Mouse (Mus musculus) heart, embryonic 15.5 days (tissue): Measurements from ENCODE around the gene Per1. TPM values are rescaled to one million over a fixed set of nuclear protein-coding genes. Genes with fewer than 3 reads are reported as not detected.

Experiments used
- ATAC-seq: fragments of 200-750 bp; cut with Nextera tagmentation; replicated peaks from 2 replicates; pipeline ENCODE4 v1.8.0; 2017; ENCODE audit warnings: low read depth, moderate TSS enrichment; ENCODE audit not compliant: insufficient number of reproducible peaks, insufficient read depth, low FRiP score
- H3K27ac ChIP-seq: fragments of 300-500 bp; sonication (generic); 2 replicates; pipeline ENCODE4 v1.5.1; 2015; ENCODE audit warnings: mild to moderate bottlenecking, inconsistent platforms
- H3K27me3 ChIP-seq: fragments of 300-500 bp; sonication (generic); 2 replicates; pipeline ENCODE4 v1.6.1; 2015; ENCODE audit warnings: inconsistent platforms
- H3K36me3 ChIP-seq: fragments of 300-500 bp; sonication (generic); 2 replicates; pipeline ENCODE4 v1.6.1; 2015; ENCODE audit warnings: mild to moderate bottlenecking, inconsistent platforms
- H3K4me1 ChIP-seq: fragments of 300-500 bp; sonication (generic); replicated peaks from 2 replicates; pipeline ENCODE4 v1.6.1; 2015; ENCODE audit warnings: inconsistent platforms
- H3K4me2 ChIP-seq: fragments of 300-500 bp; sonication (generic); 2 replicates; pipeline ENCODE4 v1.6.1; 2015; ENCODE audit warnings: inconsistent platforms, mild to moderate bottlenecking, moderate library complexity
- H3K4me3 ChIP-seq: fragments of 300-500 bp; sonication (generic); 2 replicates; pipeline ENCODE4 v1.5.1; 2015; ENCODE audit warnings: mild to moderate bottlenecking, inconsistent platforms
- H3K9ac ChIP-seq: fragments of 300-500 bp; sonication (generic); 2 replicates; pipeline ENCODE4 v1.6.1; 2015; ENCODE audit warnings: mild to moderate bottlenecking, inconsistent platforms
- H3K9me3 ChIP-seq: fragments of 300-500 bp; sonication (generic); replicated peaks from 2 replicates; pipeline ENCODE4 v1.6.1; 2016; ENCODE audit warnings: inconsistent platforms
- WGBS: fragments of 180-500 bp; shearing (Covaris S2); methylation state at CpG from one replicate; pipeline ENCODE4 v1.1.7; 2015; ENCODE audit warnings: mixed read lengths; 5-methylcytosine and 5-hydroxymethylcytosine counted together
- polyA plus RNA-seq: library from polyadenylated mRNA; unstranded; fragments of >200 nt; fragmentation: Nextera tagmentation; extraction: Ambion mirVana; gene quantifications from 2 replicates; pipeline ENCODE4 v1.2.1, GENCODE M21; 2015

The Per1 gene
- polyA plus RNA-seq, 1 experiment from 2014 or later = 16.1 TPM

GRCm38 (mm10) chr11:69125919-69126705, 31.1 kb downstream of the Per1 start:
- no peaks in the 10 kb centered on the region for H3K36me3 ChIP-seq
- 18% methylated on average over 20 of the region's 20 CpGs for WGBS
- no peak overlapping the region; the same call in 1 of the 2 replicates for H3K27ac ChIP-seq
- H3K4me3 ChIP-seq = peak overlapping the region; percentile 64
- H3K9me3 ChIP-seq = no peaks in the 10 kb centered on the region
- ATAC-seq = no peak
- peak overlapping the region; percentile 82 for H3K4me2 ChIP-seq
- no peaks in the 10 kb centered on the region; the same call in 1 of the 2 replicates for H3K27me3 ChIP-seq
- peaks cover 28% of the 10 kb centered on the region for H3K4me1 ChIP-seq
- peak overlapping the region; percentile 60 for H3K9ac ChIP-seq

- Histone ChIP-seq H3K36me3 (no peaks in the 10 kb centered on the region), H3K27ac (no peak overlapping the region), H3K4me1 (peaks cover 22% of the 10 kb centered on the region), H3K4me3 (peak overlapping the region; percentile 64; the same call in 1 of the 2 replicates), H3K27me3 (no peaks in the 10 kb centered on the region; the same call in 1 of the 2 replicates), H3K9ac (no peak overlapping the region), H3K9me3 (no peaks in the 10 kb centered on the region), H3K4me2 (peak overlapping the region; percentile 82)
- ATAC-seq = no peak
- WGBS = 73% methylated on average over 2 of the region's 2 CpGs
Observed at GRCm38 (mm10) chr11:69126706-69127095, 31.7 kb downstream of the Per1 start.

- Histone ChIP-seq H3K4me2 (no peak overlapping the region), H3K4me1 (peaks cover 20% of the 10 kb centered on the region), H3K4me3 (no peak overlapping the region), H3K27me3 (peaks cover 10% of the 10 kb centered on the region), H3K36me3 (no peaks in the 10 kb centered on the region), H3K9me3 (no peaks in the 10 kb centered on the region), H3K9ac (no peak overlapping the region), H3K27ac (no peak overlapping the region)
- ATAC-seq = no peak
- 55% methylated on average over 8 of the region's 8 CpGs for WGBS
Observed at GRCm38 (mm10) chr11:69128426-69129122, 33.6 kb downstream of the Per1 start.

GRCm38 (mm10) chr11:69133566-69133922, 38.5 kb downstream of the Per1 start:
- ATAC-seq = no peak

GRCm38 (mm10) chr11:69133923-69134621, 39.1 kb downstream of the Per1 start:
- peaks cover 13% of the 10 kb centered on the region for H3K4me1 ChIP-seq
- ATAC-seq = peak; percentile 73
- peaks cover 11% of the 10 kb centered on the region for H3K27me3 ChIP-seq
- H3K4me2 ChIP-seq = peak overlapping the region; percentile 87
- H3K27ac ChIP-seq = no peak overlapping the region
- H3K9me3 ChIP-seq = no peaks in the 10 kb centered on the region
- H3K9ac ChIP-seq = peak overlapping the region; percentile 51
- H3K36me3 ChIP-seq = no peaks in the 10 kb centered on the region
- 3% methylated on average over 34 of the region's 34 CpGs for WGBS
- peak overlapping the region; percentile 51 for H3K4me3 ChIP-seq

More at GRCm38 (mm10) chr11:69133566-69133922, 38.5 kb downstream of the Per1 start:
- H3K4me3 ChIP-seq = peak overlapping the region; percentile 51
- H3K4me1 ChIP-seq = peaks cover 13% of the 10 kb centered on the region
- H3K9me3 ChIP-seq = no peaks in the 10 kb centered on the region
- WGBS = 23% methylated on average over 5 of the region's 5 CpGs
- no peaks in the 10 kb centered on the region for H3K36me3 ChIP-seq
- peak overlapping the region; percentile 87 for H3K4me2 ChIP-seq
- H3K27ac ChIP-seq = no peak overlapping the region
- H3K27me3 ChIP-seq = peaks cover 11% of the 10 kb centered on the region
- H3K9ac ChIP-seq = peak overlapping the region; percentile 51; the same call in 1 of the 2 replicates

- Histone ChIP-seq H3K27me3 (peaks cover 11% of the 10 kb centered on the region), H3K9ac (no peak overlapping the region), H3K9me3 (no peaks in the 10 kb centered on the region), H3K4me3 (peak overlapping the region; percentile 51), H3K4me1 (peaks cover 13% of the 10 kb centered on the region), H3K27ac (no peak overlapping the region), H3K4me2 (peak overlapping the region; percentile 87), H3K36me3 (no peaks in the 10 kb centered on the region)
- 47% methylated on average over 8 of the region's 8 CpGs for WGBS
- ATAC-seq = peak; percentile 4; the same call in 1 of the 2 replicates
Observed at GRCm38 (mm10) chr11:69134622-69134968, 39.6 kb downstream of the Per1 start.

GRCm38 (mm10) chr11:69135361-69135760, 40.3 kb downstream of the Per1 start:
- Histone ChIP-seq H3K27me3 (peaks cover 11% of the 10 kb centered on the region), H3K4me3 (no peak overlapping the region), H3K4me1 (peaks cover 13% of the 10 kb centered on the region), H3K9ac (no peak overlapping the region), H3K9me3 (no peaks in the 10 kb centered on the region), H3K27ac (no peak overlapping the region), H3K4me2 (no peak overlapping the region), H3K36me3 (no peaks in the 10 kb centered on the region)
- WGBS = 84% methylated on average over 6 of the region's 6 CpGs
- ATAC-seq = no peak

- Histone ChIP-seq H3K4me2 (no peak overlapping the region), H3K4me1 (peaks cover 8% of the 10 kb centered on the region), H3K9ac (no peak overlapping the region), H3K36me3 (no peaks in the 10 kb centered on the region), H3K27ac (no peak overlapping the region), H3K27me3 (peaks cover 20% of the 10 kb centered on the region), H3K9me3 (no peaks in the 10 kb centered on the region), H3K4me3 (no peak overlapping the region)
- 52% methylated on average over 7 of the region's 7 CpGs for WGBS
- ATAC-seq = no peak
Observed at GRCm38 (mm10) chr11:69147546-69147945, 52.5 kb downstream of the Per1 start.

GRCm38 (mm10) chr11:69148451-69148960, 53.5 kb downstream of the Per1 start:
- H3K36me3 ChIP-seq = no peaks in the 10 kb centered on the region
- no peak overlapping the region for H3K4me2 ChIP-seq
- H3K4me3 ChIP-seq = no peak overlapping the region
- WGBS = 82% methylated on average over 5 of the region's 5 CpGs
- no peaks in the 10 kb centered on the region for H3K9me3 ChIP-seq
- H3K4me1 ChIP-seq = peaks cover 8% of the 10 kb centered on the region
- H3K27me3 ChIP-seq = peaks cover 21% of the 10 kb centered on the region
- no peak overlapping the region for H3K27ac ChIP-seq
- no peak for ATAC-seq
- no peak overlapping the region for H3K9ac ChIP-seq

GRCm38 (mm10) chr11:69149728-69150127, 54.7 kb downstream of the Per1 start:
- peaks cover 32% of the 10 kb centered on the region for H3K27me3 ChIP-seq
- 38% methylated on average over 6 of the region's 6 CpGs for WGBS

GRCm38 (mm10) chr11:69150444-69150843, 55.4 kb downstream of the Per1 start:
- ATAC-seq = no peak
- no peaks in the 10 kb centered on the region for H3K9me3 ChIP-seq
- 6% methylated on average over 7 of the region's 7 CpGs for WGBS
- H3K4me2 ChIP-seq = peak overlapping the region; percentile 53
- H3K4me1 ChIP-seq = peaks cover 8% of the 10 kb centered on the region
- peak overlapping the region; percentile 29; the same call in 1 of the 2 replicates for H3K9ac ChIP-seq
- H3K36me3 ChIP-seq = no peaks in the 10 kb centered on the region
- H3K27me3 ChIP-seq = peaks cover 38% of the 10 kb centered on the region
- H3K4me3 ChIP-seq = peak overlapping the region; percentile 23
- H3K27ac ChIP-seq = no peak overlapping the region

More at GRCm38 (mm10) chr11:69149728-69150127, 54.7 kb downstream of the Per1 start:
- no peak overlapping the region for H3K27ac ChIP-seq
- no peak overlapping the region for H3K4me3 ChIP-seq
- H3K36me3 ChIP-seq = no peaks in the 10 kb centered on the region
- ATAC-seq = no peak
- peaks cover 8% of the 10 kb centered on the region for H3K4me1 ChIP-seq
- no peak overlapping the region for H3K4me2 ChIP-seq
- H3K9ac ChIP-seq = no peak overlapping the region
- no peaks in the 10 kb centered on the region for H3K9me3 ChIP-seq
